Mouse (Mus musculus): Measurements from ENCODE around the gene Araf. TPM values are rescaled to one million over a fixed set of nuclear protein-coding genes. Genes with fewer than 3 reads are reported as not detected.

The Araf gene
- polyA plus RNA-seq, 1 experiment from 2014 or later = 42.1 TPM

DNA sequence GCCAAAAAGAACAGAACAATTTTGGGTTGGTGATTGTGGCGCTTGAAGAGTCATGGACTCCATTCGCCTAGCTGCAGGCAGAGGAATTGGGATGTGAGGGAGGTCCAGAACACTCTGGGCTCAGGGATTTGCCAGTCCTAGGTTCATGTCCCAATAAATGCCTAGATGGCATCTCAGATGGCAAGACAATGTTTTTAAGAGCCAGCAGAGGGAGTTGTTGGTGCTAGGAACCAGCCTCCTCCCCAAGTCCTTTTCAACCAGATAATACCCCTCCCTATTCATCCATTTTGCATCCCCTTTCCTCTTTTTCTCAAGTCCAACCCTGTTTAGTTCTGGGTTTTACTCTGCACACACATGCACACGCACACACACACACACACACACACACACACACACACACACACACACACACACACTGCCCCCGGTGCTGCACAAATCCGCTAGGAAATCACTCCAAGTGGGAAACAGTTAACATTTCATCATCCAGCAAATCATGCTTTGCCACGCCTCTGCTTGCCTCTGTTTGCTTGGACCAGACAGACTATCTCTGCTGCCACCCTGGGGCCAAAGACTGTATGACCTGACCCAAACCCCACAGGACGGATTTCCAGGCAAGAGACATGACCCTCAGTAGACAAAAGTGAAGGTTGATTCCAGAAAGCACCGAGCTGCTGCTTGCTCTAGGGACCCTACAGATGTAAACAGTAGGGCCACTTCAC lies 22.3 kb downstream of the Araf start:
- H3K27ac ChIP-seq (ENCODE audit: low read length) = no peak overlapping the region
- H3K4me2 ChIP-seq (ENCODE audit: low read depth, low read length) = peak overlapping the region; percentile 60
- H3K4me3 ChIP-seq (ENCODE audit: low read depth, low read length) = peak overlapping the region; percentile 45
- H3K4me1 ChIP-seq (ENCODE audit: control insufficient read depth, low read depth, low read length) = no peaks in the 10 kb centered on the region
- no peaks in the 10 kb centered on the region for H3K9me3 ChIP-seq (replicated peaks; ENCODE audit: control insufficient read depth, low read length)
- 0 out of 2 replicates have a peak, but pooled peaks have one; percentile 35 for ATAC-seq (ENCODE audit: low read depth)
- WGBS (ENCODE audit: insufficient replicate concordance) = 32% methylated on average over 7 of the region's 8 CpGs
- no peak overlapping the region for H3K9ac ChIP-seq (ENCODE audit: low read depth, low read length)
- H3K27me3 ChIP-seq (ENCODE audit: control insufficient read depth, insufficient read depth, low read depth, low read length) = no peaks in the 10 kb centered on the region
- no peaks in the 10 kb centered on the region for H3K36me3 ChIP-seq (ENCODE audit: control insufficient read depth, insufficient read depth)

DNA sequence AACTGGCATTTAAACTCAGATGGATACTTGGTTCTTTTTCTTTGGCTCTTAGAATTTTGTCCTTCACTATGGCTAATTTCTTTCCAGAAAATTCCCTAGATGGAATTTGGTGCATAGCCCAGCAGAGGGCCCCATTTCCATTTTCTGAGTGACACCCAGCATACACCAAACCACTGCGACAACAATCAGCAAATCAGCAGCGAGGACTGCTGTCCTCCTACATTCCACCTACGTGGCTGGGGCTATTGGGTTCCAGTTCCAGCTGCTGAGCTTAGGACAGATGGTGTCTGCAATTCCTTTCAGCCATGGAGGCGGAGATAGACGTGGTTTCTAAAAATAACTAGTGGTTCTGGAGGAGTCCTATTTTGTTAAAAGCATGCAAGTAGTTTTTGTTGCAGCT lies 31.3 kb downstream of the Araf start:
- WGBS (ENCODE audit: insufficient replicate concordance) = 17% methylated on average over 5 of the region's 5 CpGs

DNA sequence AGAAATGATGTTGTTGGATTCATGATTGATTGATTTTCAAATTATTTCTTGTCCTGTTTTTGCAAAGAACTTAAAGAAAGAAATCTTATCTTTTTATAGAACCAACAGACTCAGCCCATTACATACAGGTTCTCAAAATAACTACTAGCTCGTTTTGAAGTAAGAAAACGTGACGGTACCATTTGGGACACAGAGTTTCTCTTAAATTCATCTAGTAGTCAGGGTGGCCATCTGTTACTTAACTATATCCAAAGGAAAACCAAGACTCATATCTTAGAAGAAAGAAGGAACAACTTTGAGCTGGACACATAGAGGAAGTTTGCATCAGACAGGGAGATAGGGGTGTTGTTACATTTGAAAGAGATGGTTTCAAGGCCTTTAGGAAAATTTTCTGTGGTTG lies 49.6 kb downstream of the Araf start:
- no peak overlapping the region for H3K27ac ChIP-seq (ENCODE audit: low read length)
- WGBS (ENCODE audit: insufficient replicate concordance) = 68% methylated on average over 3 of the region's 3 CpGs

More for the DNA sequence above, 31.3 kb downstream of the Araf start:
- no peaks in the 10 kb centered on the region for H3K27me3 ChIP-seq (ENCODE audit: control insufficient read depth, insufficient read depth, low read depth, low read length)
- no peak overlapping the region for H3K27ac ChIP-seq (ENCODE audit: low read length)
- no peaks in the 10 kb centered on the region for H3K4me1 ChIP-seq (ENCODE audit: control insufficient read depth, low read depth, low read length)
- no peaks in the 10 kb centered on the region for H3K9me3 ChIP-seq (replicated peaks; ENCODE audit: control insufficient read depth, low read length)
- H3K36me3 ChIP-seq (ENCODE audit: control insufficient read depth, insufficient read depth) = no peaks in the 10 kb centered on the region
- H3K4me2 ChIP-seq (ENCODE audit: low read depth, low read length) = no peak overlapping the region
- H3K9ac ChIP-seq (ENCODE audit: low read depth, low read length) = no peak overlapping the region
- peak; percentile 77 for ATAC-seq (ENCODE audit: low read depth)
- no peak overlapping the region for H3K4me3 ChIP-seq (ENCODE audit: low read depth, low read length)

DNA sequence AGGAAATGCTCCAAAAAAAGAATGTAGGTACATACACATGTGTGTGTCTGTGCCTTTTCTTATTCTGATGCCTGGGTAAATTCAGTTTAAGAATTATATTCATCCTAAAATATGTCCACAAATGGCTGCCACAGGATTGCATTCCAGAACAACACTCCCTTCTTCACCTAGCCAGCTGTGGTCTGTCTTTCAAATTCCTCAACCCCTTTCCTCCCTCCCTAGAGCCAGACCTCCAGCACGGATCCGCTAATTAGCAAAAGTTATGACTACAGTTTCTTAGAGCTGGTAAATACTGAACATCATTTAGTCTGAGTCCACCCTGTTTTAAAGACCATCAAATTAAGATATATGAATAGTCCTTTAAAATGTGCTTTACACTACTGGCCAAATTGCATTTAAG lies 50.2 kb downstream of the Araf start:
- Histone ChIP-seq H3K4me1 (ENCODE audit: control insufficient read depth, low read depth, low read length) (no peaks in the 10 kb centered on the region), H3K4me2 (ENCODE audit: low read depth, low read length) (peak overlapping the region; percentile 65), H3K27me3 (ENCODE audit: control insufficient read depth, insufficient read depth, low read depth, low read length) (no peaks in the 10 kb centered on the region), H3K4me3 (ENCODE audit: low read depth, low read length) (peak overlapping the region; percentile 71), H3K9ac (ENCODE audit: low read depth, low read length) (0 out of 2 replicates have a peak overlapping the region, but pooled peaks have one; percentile 31), H3K27ac (ENCODE audit: low read length) (no peak overlapping the region), H3K36me3 (ENCODE audit: control insufficient read depth, insufficient read depth) (peaks cover 6% of the 10 kb centered on the region), H3K9me3 (replicated peaks; ENCODE audit: control insufficient read depth, low read length) (no peaks in the 10 kb centered on the region)
- ATAC-seq (ENCODE audit: low read depth) = no peak
- 31% methylated on average over 2 of the region's 2 CpGs for WGBS (ENCODE audit: insufficient replicate concordance)

More for the DNA sequence above, 49.6 kb downstream of the Araf start:
- Histone ChIP-seq H3K36me3 (ENCODE audit: control insufficient read depth, insufficient read depth) (peaks cover 6% of the 10 kb centered on the region), H3K9me3 (replicated peaks; ENCODE audit: control insufficient read depth, low read length) (no peaks in the 10 kb centered on the region), H3K4me2 (ENCODE audit: low read depth, low read length) (no peak overlapping the region), H3K9ac (ENCODE audit: low read depth, low read length) (no peak overlapping the region), H3K27me3 (ENCODE audit: control insufficient read depth, insufficient read depth, low read depth, low read length) (no peaks in the 10 kb centered on the region), H3K4me1 (ENCODE audit: control insufficient read depth, low read depth, low read length) (no peaks in the 10 kb centered on the region), H3K4me3 (ENCODE audit: low read depth, low read length) (no peak overlapping the region)
- ATAC-seq (ENCODE audit: low read depth) = no peak

DNA sequence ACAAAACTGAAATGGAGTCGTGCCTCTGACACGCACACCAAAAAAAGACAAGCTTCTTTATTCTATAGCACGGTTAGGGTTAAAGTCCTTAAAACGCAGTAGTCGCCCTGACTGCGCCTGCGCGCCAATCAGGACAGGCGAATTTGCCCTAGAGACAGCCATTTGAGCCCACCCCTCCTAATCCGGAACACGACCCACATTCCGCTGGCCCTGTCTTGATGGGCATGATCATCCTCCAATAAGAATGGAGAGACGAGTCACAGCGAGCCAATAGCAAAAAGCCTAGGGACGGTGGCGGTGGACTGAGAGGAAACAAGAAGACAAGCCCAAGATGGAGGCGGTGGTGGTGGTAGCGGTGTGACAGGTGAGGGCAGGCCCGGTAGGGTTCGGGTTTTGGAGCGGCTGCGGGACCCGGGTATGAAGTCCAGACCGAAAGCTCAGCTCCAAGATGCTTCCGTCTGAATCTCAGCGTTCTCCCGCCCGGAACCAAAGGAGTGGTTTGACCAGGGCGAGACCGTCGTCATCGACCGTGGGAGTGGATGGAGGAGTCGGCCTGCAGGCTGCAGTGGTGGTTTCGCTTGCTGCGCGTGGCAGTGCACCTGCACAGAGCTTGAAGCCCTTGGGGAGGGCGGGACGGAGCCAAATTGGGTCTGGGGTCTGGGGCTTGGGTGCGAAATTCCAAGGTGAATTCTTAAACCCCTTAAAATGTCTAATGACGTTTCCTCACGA lies 50.8 kb downstream of the Araf start:
- peak; percentile 99 for ATAC-seq (ENCODE audit: low read depth)
- 21% methylated on average over 42 of the region's 42 CpGs for WGBS (ENCODE audit: insufficient replicate concordance)
- H3K9ac ChIP-seq (ENCODE audit: low read depth, low read length) = peak overlapping the region; percentile 62
- H3K9me3 ChIP-seq (replicated peaks; ENCODE audit: control insufficient read depth, low read length) = no peaks in the 10 kb centered on the region
- H3K4me2 ChIP-seq (ENCODE audit: low read depth, low read length) = peak overlapping the region; percentile 66
- H3K27ac ChIP-seq (ENCODE audit: low read length) = no peak overlapping the region
- no peaks in the 10 kb centered on the region for H3K4me1 ChIP-seq (ENCODE audit: control insufficient read depth, low read depth, low read length)
- H3K27me3 ChIP-seq (ENCODE audit: control insufficient read depth, insufficient read depth, low read depth, low read length) = no peaks in the 10 kb centered on the region
- peak overlapping the region; percentile 71 for H3K4me3 ChIP-seq (ENCODE audit: low read depth, low read length)
- peaks cover 6% of the 10 kb centered on the region for H3K36me3 ChIP-seq (ENCODE audit: control insufficient read depth, insufficient read depth)

DNA sequence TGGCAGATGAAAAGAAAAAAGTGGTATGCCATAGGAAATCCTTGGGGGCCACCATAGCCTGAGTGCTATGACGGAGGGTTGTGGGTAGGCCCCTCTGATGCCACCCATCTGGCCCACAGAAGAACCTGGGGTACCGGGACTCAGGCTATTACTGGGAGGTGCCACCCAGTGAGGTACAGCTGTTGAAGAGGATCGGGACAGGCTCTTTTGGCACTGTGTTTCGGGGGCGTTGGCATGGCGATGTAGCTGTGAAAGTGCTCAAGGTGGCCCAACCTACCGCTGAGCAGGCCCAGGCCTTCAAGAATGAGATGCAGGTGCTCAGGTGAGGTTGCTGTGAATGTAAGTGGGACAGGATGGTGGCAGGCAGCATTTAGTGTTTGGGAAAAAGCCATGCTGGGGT lies 56.2 kb downstream of the Araf start:
- H3K4me3 ChIP-seq (ENCODE audit: low read depth, low read length) = no peak overlapping the region
- ATAC-seq (ENCODE audit: low read depth) = no peak
- H3K9me3 ChIP-seq (replicated peaks; ENCODE audit: control insufficient read depth, low read length) = no peaks in the 10 kb centered on the region
- H3K4me1 ChIP-seq (ENCODE audit: control insufficient read depth, low read depth, low read length) = no peaks in the 10 kb centered on the region
- peaks cover 6% of the 10 kb centered on the region for H3K36me3 ChIP-seq (ENCODE audit: control insufficient read depth, insufficient read depth)
- 82% methylated on average over 7 of the region's 7 CpGs for WGBS (ENCODE audit: insufficient replicate concordance)
- H3K27ac ChIP-seq (ENCODE audit: low read length) = no peak overlapping the region
- H3K4me2 ChIP-seq (ENCODE audit: low read depth, low read length) = no peak overlapping the region
- H3K27me3 ChIP-seq (ENCODE audit: control insufficient read depth, insufficient read depth, low read depth, low read length) = no peaks in the 10 kb centered on the region
- no peak overlapping the region for H3K9ac ChIP-seq (ENCODE audit: low read depth, low read length)

DNA sequence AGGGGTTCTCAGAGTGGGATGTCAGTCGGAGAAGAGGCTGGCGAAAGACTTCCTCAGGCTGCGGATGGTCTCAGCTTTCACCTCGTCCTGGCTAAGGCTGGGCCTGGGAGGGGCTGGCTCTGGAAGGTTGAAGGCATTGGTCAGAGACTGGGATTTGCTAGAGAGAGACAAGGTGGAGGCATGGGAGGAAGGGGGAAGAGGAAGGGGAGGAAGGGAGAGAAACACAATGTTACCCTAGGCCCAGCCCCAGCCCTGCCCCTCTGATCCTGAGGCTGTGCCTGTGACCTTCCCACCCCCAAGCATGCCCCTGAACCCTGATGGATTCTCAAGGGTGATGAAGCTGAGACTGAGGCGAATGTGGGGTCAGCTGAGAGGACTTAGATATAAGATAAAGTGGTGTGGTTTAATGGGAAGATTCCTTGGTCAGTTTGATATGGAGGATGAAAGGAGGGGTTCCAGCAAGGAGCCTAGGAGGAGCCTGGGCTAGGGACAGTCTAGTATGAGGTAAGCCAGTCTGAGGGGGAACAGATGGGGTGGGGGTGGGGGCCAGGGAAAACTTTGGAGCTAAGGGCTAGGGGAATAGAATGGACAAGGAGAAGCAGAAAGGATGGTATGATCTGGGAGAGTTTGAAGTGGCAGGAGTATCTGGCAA lies 64.0 kb downstream of the Araf start:
- no peak overlapping the region for H3K4me2 ChIP-seq (ENCODE audit: low read depth, low read length)
- no peaks in the 10 kb centered on the region for H3K9me3 ChIP-seq (replicated peaks; ENCODE audit: control insufficient read depth, low read length)
- no peak overlapping the region for H3K27ac ChIP-seq (ENCODE audit: low read length)
- no peak overlapping the region for H3K4me3 ChIP-seq (ENCODE audit: low read depth, low read length)
- no peak for ATAC-seq (ENCODE audit: low read depth)
- H3K36me3 ChIP-seq (ENCODE audit: control insufficient read depth, insufficient read depth) = no peaks in the 10 kb centered on the region
- H3K4me1 ChIP-seq (ENCODE audit: control insufficient read depth, low read depth, low read length) = no peaks in the 10 kb centered on the region
- H3K9ac ChIP-seq (ENCODE audit: low read depth, low read length) = no peak overlapping the region
- WGBS (ENCODE audit: insufficient replicate concordance) = 42% methylated on average over 5 of the region's 5 CpGs
- H3K27me3 ChIP-seq (ENCODE audit: control insufficient read depth, insufficient read depth, low read depth, low read length) = no peaks in the 10 kb centered on the region

DNA sequence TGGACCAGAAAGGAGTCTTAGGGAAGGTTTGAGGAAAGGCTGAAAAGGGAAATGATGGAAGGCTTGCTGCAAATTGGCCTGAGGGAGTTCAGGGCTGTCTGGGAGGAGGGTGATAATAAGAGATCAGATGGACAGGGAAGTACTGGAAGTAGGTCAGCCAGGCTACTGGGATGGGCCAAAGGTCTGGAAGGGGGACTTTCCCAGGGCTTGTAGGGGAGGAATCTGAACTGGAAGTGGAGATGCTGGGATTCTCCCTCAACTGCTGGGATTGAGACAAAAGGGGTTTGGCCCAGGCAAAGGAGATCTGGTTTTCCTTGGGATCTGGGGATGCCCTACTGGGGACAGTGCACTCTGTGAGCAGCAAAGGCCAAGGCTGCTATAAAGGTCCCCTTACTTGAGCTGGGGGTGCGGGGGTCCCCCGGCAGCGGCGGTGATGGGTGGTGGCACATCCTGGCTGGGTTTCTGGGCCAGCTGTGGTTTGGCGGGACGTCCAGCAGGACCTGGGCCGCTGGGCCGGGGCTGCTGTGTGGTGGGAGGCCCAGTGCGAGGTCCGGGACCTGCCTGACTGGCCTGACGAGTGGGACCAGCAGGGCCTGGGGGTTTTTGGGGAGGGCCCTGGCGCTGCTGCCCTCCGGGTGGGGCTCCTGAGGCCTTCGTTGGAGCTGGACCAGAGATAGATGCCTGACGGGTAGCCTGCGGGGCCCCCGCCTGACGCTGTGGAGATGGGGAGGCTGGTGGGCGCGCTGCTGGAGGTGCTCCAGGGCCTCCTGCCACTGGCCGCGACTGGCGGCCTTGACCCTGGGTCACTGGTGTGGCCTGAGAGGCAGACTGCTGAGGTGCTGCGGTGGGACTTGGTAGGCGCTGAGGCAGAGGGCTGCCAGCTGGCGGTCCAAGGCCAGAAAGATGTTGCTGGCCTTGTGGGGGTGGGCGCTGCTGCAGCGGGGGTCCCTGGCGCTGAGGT lies 64.8 kb downstream of the Araf start:
- Histone ChIP-seq H3K27ac (ENCODE audit: low read length) (no peak overlapping the region), H3K36me3 (ENCODE audit: control insufficient read depth, insufficient read depth) (no peaks in the 10 kb centered on the region), H3K4me2 (ENCODE audit: low read depth, low read length) (peak overlapping the region; percentile 9; the same call in 1 of the 2 replicates), H3K4me1 (ENCODE audit: control insufficient read depth, low read depth, low read length) (no peaks in the 10 kb centered on the region), H3K27me3 (ENCODE audit: control insufficient read depth, insufficient read depth, low read depth, low read length) (no peaks in the 10 kb centered on the region), H3K9me3 (replicated peaks; ENCODE audit: control insufficient read depth, low read length) (no peaks in the 10 kb centered on the region), H3K4me3 (ENCODE audit: low read depth, low read length) (no peak overlapping the region), H3K9ac (ENCODE audit: low read depth, low read length) (no peak overlapping the region)
- 0 out of 2 replicates have a peak, but pooled peaks have one; percentile 30 for ATAC-seq (ENCODE audit: low read depth)
- 38% methylated on average over 29 of the region's 29 CpGs for WGBS (ENCODE audit: insufficient replicate concordance)
